Mouse (Mus musculus) testis, adult 2 months (tissue): Measurements from ENCODE around the gene Ggt6.

Source experiments
- CTCF ChIP-seq: fragments of 200-500 bp; IDR thresholded peaks from 2 replicates; pipeline ENCODE4 v1.5.1; 2012; ENCODE audit warnings: low read depth, mild to moderate bottlenecking, inconsistent platforms, low read length, moderate library complexity; ENCODE audit not compliant: control insufficient read depth, insufficient read depth, insufficient replicate concordance
- POLR2A ChIP-seq: fragments of 200-500 bp; IDR thresholded peaks from 2 replicates; pipeline ENCODE4 v1.6.1; 2012; ENCODE audit warnings: low read depth, mild to moderate bottlenecking, inconsistent platforms, low read length, moderate library complexity; ENCODE audit not compliant: control insufficient read depth

GRCm38 (mm10) chr11:72484549-72484948 lies 49.2 kb downstream of the Ggt6 start:
- no peak for TF ChIP-seq CTCF
- no peak for TF ChIP-seq POLR2A
